Mouse (Mus musculus): Measurements from ENCODE around the gene Lta. TPM values are rescaled to one million over a fixed set of nuclear protein-coding genes. Genes with fewer than 3 reads are reported as not detected.

Lta gene
- polyA plus RNA-seq, 1 experiment from 2014 or later: 0.27 TPM

DNA sequence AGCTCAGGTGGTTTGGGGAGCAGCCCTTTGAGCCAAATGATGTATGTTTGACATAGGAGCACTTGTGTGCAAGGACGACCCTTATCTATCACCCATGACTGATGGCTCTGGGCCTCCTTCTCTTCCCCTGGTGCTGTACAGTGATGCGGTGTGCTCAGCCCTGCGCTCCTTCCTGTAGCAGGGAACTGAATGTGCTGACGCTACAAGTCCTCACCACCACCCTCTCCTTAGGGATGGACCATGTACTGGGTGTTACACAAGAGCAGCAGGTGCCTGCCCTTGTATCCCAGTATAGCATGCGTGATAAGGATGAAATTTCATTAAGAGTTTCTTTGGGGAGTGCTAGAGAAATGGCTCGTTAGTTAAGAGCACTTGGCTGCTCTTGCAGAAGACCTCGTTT, 42.0 kb upstream of the Lta start:
- ATAC-seq (ENCODE audit: insufficient number of reproducible peaks, low FRiP score, low TSS enrichment, low read depth): no peak
- Histone ChIP-seq H3K36me3 (peaks cover 83% of the 10 kb centered on the region), H3K4me2 (replicated peaks) (no peak overlapping the region), H3K9ac (no peak overlapping the region), H3K4me3 (replicated peaks) (no peak overlapping the region), H3K4me1 (peaks cover 43% of the 10 kb centered on the region), H3K9me3 (replicated peaks) (no peaks in the 10 kb centered on the region), H3K27ac (replicated peaks) (no peak overlapping the region), H3K27me3 (no peaks in the 10 kb centered on the region)
- 83% methylated on average over 7 of the region's 7 CpGs for WGBS

DNA sequence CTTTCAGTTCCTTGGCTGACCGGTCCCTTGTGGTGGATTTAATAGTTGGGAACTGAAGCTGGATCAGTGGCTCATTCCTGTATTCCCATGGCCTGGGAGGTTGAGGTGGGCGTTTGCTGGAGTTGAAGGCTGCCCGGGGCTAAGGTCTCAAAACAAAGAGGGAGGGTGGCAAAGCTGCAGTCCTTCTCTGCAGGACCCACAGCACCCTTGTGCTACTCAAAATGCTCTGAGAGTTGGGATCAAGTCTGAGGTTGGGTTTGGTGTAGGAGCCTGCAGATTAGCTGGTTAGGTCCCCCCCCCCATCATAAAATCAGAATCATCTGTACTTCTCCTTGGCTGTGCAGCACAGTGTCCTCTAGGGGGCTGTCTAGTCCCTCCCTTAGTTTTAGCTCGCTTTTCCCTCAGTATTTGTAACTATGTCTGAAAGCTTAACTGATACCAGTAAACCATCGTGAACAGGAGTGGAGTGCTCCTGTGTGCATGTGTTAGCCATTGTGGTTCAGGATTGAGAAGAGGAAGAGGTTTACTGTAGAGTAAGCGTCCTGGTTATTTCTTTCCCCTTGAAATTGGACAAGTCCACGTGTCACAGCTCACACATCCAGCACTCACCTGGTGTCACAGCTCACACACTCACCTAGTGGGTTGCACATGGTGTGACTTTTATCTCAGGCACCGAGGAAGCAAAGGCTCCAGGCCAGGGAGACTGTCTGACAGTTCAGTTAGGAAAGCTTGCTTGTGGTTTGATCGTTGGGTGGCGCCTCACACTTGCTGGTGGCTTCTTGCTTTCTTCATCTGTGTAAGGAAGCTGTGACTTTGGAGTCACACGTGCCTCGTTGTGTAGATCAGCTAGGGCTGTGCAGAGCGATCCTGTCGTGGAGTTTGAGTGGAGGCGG, 40.8 kb upstream of the Lta start:
- Histone ChIP-seq H3K9me3 (replicated peaks) (no peaks in the 10 kb centered on the region), H3K4me3 (replicated peaks) (peak overlapping the region; percentile 1; the same call in 1 of the 2 replicates), H3K27ac (replicated peaks) (no peak overlapping the region), H3K36me3 (peaks cover 75% of the 10 kb centered on the region), H3K4me2 (replicated peaks) (no peak overlapping the region), H3K27me3 (no peaks in the 10 kb centered on the region), H3K9ac (no peak overlapping the region), H3K4me1 (peaks cover 44% of the 10 kb centered on the region)
- WGBS: 75% methylated on average over 15 of the region's 15 CpGs
- ATAC-seq (ENCODE audit: insufficient number of reproducible peaks, low FRiP score, low TSS enrichment, low read depth): no peak

DNA sequence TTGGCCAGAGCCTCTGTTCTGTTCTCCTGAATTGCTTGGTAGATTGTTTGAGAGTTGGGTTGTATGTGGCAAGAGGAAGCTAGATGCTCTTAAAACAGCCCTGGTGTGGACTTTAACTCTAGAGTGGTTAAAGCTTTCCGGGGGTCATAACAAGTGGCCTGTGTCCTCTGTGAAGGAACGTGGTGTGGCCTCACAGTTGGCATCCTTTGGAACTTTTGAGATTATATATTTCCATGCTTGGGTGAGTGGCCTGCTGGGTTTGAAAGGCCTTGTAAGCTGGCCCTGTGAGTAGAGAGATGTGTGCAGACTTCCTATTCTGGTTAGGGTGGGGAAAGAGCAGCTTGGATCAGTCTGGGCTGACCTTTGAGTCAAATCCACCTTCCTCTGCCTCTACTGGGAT, 39.8 kb upstream of the Lta start:
- no peaks in the 10 kb centered on the region for H3K27me3 ChIP-seq
- WGBS: 80% methylated on average over 2 of the region's 2 CpGs
- peak overlapping the region; percentile 87 for H3K4me3 ChIP-seq (replicated peaks)
- ATAC-seq (ENCODE audit: insufficient number of reproducible peaks, low FRiP score, low TSS enrichment, low read depth): no peak
- no peaks in the 10 kb centered on the region for H3K9me3 ChIP-seq (replicated peaks)
- peak overlapping the region; percentile 84; the same call in 1 of the 2 replicates for H3K4me2 ChIP-seq (replicated peaks)
- H3K36me3 ChIP-seq: peaks cover 65% of the 10 kb centered on the region
- no peak overlapping the region for H3K27ac ChIP-seq (replicated peaks)
- no peak overlapping the region for H3K9ac ChIP-seq
- peaks cover 53% of the 10 kb centered on the region for H3K4me1 ChIP-seq

- peak overlapping the region; percentile 99 for H3K27ac ChIP-seq (replicated peaks)
- H3K27me3 ChIP-seq: no peaks in the 10 kb centered on the region
- H3K36me3 ChIP-seq: peaks cover 46% of the 10 kb centered on the region
- 2% methylated on average over 16 of the region's 16 CpGs for WGBS
- ATAC-seq (ENCODE audit: insufficient number of reproducible peaks, low FRiP score, low TSS enrichment, low read depth): no peak
- H3K9ac ChIP-seq: peak overlapping the region; percentile 95
- peak overlapping the region; percentile 87 for H3K4me3 ChIP-seq (replicated peaks)
- H3K9me3 ChIP-seq (replicated peaks): no peaks in the 10 kb centered on the region
- peaks cover 53% of the 10 kb centered on the region for H3K4me1 ChIP-seq
- peak overlapping the region; percentile 84 for H3K4me2 ChIP-seq (replicated peaks)
Observed at GRCm38 (mm10) chr17:35243086-35243485, 37.9 kb upstream of the Lta start.

DNA sequence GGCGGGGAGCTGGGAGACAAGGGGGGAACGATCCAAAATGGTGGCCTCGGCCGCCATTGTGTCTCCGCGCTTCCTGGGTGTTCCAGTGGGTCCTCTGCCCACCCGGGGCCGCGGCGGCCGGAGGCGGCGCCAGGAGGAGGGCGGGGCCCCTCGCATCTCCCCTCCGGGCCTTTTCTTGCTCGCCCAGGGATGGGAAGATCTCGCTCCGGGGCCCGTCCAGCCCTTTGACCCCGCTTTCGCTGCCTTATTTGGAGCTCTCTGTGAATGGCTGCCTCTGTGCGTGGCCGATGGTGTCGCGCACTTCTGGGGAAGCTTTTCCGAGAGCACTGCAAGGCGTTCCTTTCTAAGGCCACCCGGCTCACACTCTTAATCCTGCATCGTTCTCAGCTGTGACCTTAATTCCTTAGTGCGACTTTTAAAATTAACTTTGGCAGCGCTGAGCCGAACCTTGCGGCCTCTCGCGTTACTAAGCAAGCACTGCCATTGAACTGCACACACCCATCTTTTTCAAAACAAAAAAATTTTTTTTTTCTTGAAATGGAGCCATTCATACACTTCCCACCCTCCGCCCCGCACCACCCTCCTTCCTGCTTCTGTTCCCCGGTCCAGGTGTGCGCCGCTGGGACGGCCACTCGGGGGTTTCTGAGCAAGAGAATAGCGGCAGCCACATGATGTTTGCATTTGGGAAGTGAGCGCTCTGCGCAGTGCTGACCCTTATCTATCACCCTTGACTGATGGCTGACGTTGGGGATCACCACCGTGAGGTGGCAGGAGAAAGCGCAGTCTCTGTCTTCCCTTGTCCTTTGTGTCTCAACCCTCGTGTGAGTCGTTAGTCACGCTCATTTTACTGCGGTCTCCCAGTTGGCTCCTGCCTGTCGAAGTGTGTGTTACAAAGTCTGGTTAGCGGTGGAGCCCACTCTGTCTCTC, 37.1 kb upstream of the Lta start:
- under 1% methylated on average over 54 of the region's 55 CpGs for WGBS
- ATAC-seq (ENCODE audit: insufficient number of reproducible peaks, low FRiP score, low TSS enrichment, low read depth): peak; percentile 55

GRCm38 (mm10) chr17:35241305-35242014, 36.3 kb upstream of the Lta start, which contains the start of gene Ddx39b:
TSS of gene Ddx39b (plus strand) at chr17:35241746.
- peaks cover 32% of the 10 kb centered on the region for H3K36me3 ChIP-seq
- H3K27ac ChIP-seq (replicated peaks): peak within 1 kb of the TSS; percentile 99
- H3K4me3 ChIP-seq (replicated peaks): peak within 1 kb of the TSS; percentile 87
- peaks cover 46% of the 10 kb centered on the region for H3K4me1 ChIP-seq
- peak within 1 kb of the TSS; percentile 95 for H3K9ac ChIP-seq
- H3K27me3 ChIP-seq: no peaks in the 10 kb centered on the region
- no peaks in the 10 kb centered on the region for H3K9me3 ChIP-seq (replicated peaks)
- H3K4me2 ChIP-seq (replicated peaks): peak within 1 kb of the TSS; percentile 84
- WGBS: under 1% methylated on average over 69 of the region's 69 CpGs
- ATAC-seq (ENCODE audit: insufficient number of reproducible peaks, low FRiP score, low TSS enrichment, low read depth): peak; percentile 93

More for the DNA sequence above, 37.1 kb upstream of the Lta start:
- no peaks in the 10 kb centered on the region for H3K9me3 ChIP-seq (replicated peaks)
- peak overlapping the region; percentile 95 for H3K9ac ChIP-seq
- H3K27me3 ChIP-seq: no peaks in the 10 kb centered on the region
- H3K4me2 ChIP-seq (replicated peaks): peak overlapping the region; percentile 84
- peaks cover 40% of the 10 kb centered on the region for H3K36me3 ChIP-seq
- peaks cover 50% of the 10 kb centered on the region for H3K4me1 ChIP-seq
- peak overlapping the region; percentile 87 for H3K4me3 ChIP-seq (replicated peaks)
- H3K27ac ChIP-seq (replicated peaks): peak overlapping the region; percentile 99

DNA sequence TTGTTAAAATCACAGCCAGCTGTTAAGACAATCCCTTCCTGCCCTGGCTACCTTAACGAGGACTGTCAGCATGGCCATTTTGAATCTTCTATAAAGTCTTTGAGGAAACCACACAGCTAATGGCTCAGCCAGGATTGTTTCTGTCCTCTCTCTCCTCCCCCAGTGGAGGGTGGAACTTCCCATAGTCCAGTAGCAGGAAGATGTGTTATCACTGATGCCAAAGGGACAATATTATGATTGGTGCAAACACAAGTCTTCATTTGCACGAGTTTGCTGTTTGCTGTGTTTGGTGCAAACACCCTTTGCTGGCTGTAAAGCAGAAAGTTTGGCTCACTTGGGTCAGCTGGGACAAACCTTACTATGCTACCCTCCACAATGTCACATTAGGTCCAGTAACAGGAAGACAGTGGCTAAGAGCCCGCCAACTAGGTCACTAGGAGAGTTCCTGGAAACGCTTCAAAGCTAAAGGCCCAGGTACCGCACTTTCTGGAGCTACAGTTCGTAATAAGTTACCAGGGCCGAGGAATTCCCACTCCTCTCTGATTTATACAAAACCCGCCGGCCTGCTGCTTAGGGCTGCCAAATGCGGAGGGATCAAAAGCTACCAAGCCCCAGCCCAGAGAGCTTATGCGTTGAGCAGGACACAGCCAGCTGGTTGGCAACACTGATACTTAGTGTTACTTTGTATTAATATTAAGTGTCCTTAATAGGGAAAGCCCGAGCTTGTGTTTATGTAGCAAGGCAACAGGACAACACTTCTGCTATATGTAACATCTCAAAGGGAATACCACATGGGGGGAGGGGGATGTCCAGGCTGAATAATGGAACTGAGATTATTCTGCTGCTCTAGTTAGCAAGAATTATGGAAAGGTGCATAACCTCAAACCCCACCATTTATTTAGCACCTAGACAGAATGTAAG, 35.5 kb upstream of the Lta start:
- Histone ChIP-seq H3K27ac (replicated peaks) (peak overlapping the region; percentile 99), H3K4me3 (replicated peaks) (peak overlapping the region; percentile 87), H3K4me1 (peaks cover 42% of the 10 kb centered on the region), H3K9ac (peak overlapping the region; percentile 15; the same call in 1 of the 2 replicates), H3K4me2 (replicated peaks) (peak overlapping the region; percentile 84), H3K27me3 (no peaks in the 10 kb centered on the region), H3K36me3 (peaks cover 25% of the 10 kb centered on the region), H3K9me3 (replicated peaks) (no peaks in the 10 kb centered on the region)
- WGBS: 29% methylated on average over 12 of the region's 12 CpGs
- ATAC-seq (ENCODE audit: insufficient number of reproducible peaks, low FRiP score, low TSS enrichment, low read depth): no peak

- no peak for ATAC-seq (ENCODE audit: insufficient number of reproducible peaks, low FRiP score, low TSS enrichment, low read depth)
- no peaks in the 10 kb centered on the region for H3K9me3 ChIP-seq (replicated peaks)
- 80% methylated on average over 5 of the region's 5 CpGs for WGBS
- no peak overlapping the region for H3K4me2 ChIP-seq (replicated peaks)
- no peak overlapping the region for H3K4me3 ChIP-seq (replicated peaks)
- H3K9ac ChIP-seq: no peak overlapping the region
- H3K36me3 ChIP-seq: peaks cover 15% of the 10 kb centered on the region
- peaks cover 37% of the 10 kb centered on the region for H3K4me1 ChIP-seq
- H3K27ac ChIP-seq (replicated peaks): no peak overlapping the region
- no peaks in the 10 kb centered on the region for H3K27me3 ChIP-seq
Observed at GRCm38 (mm10) chr17:35239700-35240099, 34.5 kb upstream of the Lta start.

DNA sequence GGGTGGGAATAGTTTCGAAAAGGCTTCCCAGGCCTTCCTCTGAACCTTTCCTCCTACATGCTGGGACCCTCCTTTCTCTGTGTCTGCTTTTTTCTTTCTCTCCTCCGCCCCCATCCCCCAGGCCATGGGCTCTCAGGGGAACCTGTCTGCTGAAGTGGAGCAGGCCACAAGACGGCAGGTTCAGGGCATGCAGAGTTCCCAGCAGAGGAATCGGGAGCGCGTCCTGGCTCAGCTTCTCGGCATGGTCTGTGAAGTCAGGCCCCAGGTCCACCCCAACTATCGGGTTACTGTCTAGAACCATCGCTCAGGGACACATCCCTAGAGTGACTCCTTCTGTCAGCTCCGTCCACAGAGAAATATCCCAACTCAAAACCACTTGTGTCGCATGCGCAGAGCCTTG, 32.4 kb upstream of the Lta start:
- Histone ChIP-seq H3K9me3 (replicated peaks) (no peaks in the 10 kb centered on the region), H3K4me1 (peaks cover 42% of the 10 kb centered on the region), H3K4me2 (replicated peaks) (no peak overlapping the region), H3K27me3 (no peaks in the 10 kb centered on the region), H3K36me3 (0 out of 2 replicates have a peak, but pooled peaks cover 3% of the 10 kb centered on the region), H3K9ac (no peak overlapping the region), H3K27ac (replicated peaks) (no peak overlapping the region), H3K4me3 (replicated peaks) (no peak overlapping the region)
- no peak for ATAC-seq (ENCODE audit: insufficient number of reproducible peaks, low FRiP score, low TSS enrichment, low read depth)
- WGBS: 79% methylated on average over 12 of the region's 12 CpGs

DNA sequence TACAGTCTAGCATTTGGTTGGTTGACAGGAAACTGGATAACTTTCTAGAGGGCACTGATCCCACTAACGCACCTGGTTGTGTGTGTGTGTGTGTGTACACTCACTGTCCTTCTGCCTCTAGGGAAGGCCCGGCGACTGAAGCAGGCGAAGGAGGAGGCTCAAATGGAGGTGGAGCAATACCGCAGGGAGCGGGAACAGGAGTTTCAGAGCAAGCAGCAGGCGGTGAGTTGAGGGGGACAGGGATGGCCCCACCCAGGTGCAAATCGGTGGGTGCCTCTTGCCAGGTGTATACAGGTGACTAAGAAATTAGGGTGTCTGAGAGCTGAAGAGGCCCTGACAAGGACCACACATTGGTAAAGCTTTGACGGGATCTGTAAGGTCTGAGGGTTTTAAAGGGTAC, 31.8 kb upstream of the Lta start:
- 84% methylated on average over 9 of the region's 9 CpGs for WGBS
- Histone ChIP-seq H3K4me1 (peaks cover 47% of the 10 kb centered on the region), H3K27me3 (no peaks in the 10 kb centered on the region), H3K36me3 (0 out of 2 replicates have a peak, but pooled peaks cover 3% of the 10 kb centered on the region), H3K4me2 (replicated peaks) (no peak overlapping the region), H3K27ac (replicated peaks) (no peak overlapping the region), H3K9ac (no peak overlapping the region), H3K4me3 (replicated peaks) (no peak overlapping the region), H3K9me3 (replicated peaks) (no peaks in the 10 kb centered on the region)
- ATAC-seq (ENCODE audit: insufficient number of reproducible peaks, low FRiP score, low TSS enrichment, low read depth): no peak
